28 mouse cellular contexts compared by ENCODE assay signal in the genomic region with DNA sequence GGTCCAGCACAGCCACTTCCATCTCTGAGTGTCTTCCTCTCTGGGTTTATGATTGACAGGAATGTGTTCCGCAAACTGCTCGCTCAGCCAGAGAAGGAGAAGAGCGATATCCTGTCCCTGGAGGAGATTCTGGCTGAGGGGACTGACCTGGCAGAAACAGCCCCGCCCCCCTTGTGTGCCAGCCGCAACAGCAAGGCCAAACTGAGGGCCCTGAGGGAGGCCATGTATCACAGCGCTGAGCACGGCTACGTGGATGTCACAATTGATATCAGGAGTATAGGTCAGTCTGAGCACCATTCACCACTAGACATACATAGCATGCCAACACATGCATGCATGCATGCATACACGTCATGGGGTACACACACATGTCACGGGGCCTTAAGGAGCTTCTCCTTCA.
DNase-seq lines count a peak whose midpoint lies in the region; ATAC-seq and TF ChIP-seq lines count a peak whose summit lies in the region.
"Had no signal": no experiment of that assay in that cellular context is flagged by ENCODE, and none has a peak within 500 bp of the region (broad histone marks: within the 10 kb centered on the region; RNA-seq: fewer than 3 reads in every experiment).

No protein-coding gene starts in this region.

- no peaks in the 10 kb centered on the region for H3K9me3 ChIP-seq in kidney, embryonic 16.5 days (ENCODE audit: low read length)
- H3K9me3 ChIP-seq: hindbrain, embryonic 10.5 days; hindbrain, embryonic 15.5 days; intestine, embryonic 15.5 days; limb, embryonic 15.5 days; neural tube, embryonic 12.5 days had no signal

- H3K27ac ChIP-seq in kidney, adult 2 months (ENCODE audit: insufficient read depth, low read depth, low read length), result no peak overlapping the region
- H3K27ac ChIP-seq in kidney, embryonic 16.5 days (ENCODE audit: low read length), result no peak overlapping the region
- H3K27ac ChIP-seq: hindbrain, embryonic 10.5 days; hindbrain, embryonic 15.5 days; intestine, embryonic 15.5 days; limb, embryonic 15.5 days; liver, embryonic 14.5 days; neural tube, embryonic 12.5 days had no signal

- no peak overlapping the region for H3K4me2 ChIP-seq in kidney, embryonic 16.5 days (replicated peaks; ENCODE audit: low read depth, low read length)
- H3K4me2 ChIP-seq: hindbrain, embryonic 15.5 days; intestine, embryonic 15.5 days; limb, embryonic 15.5 days; midbrain, embryonic 11.5 days; neural tube, embryonic 12.5 days had no signal

- no peaks in the 10 kb centered on the region for H3K4me1 ChIP-seq in kidney, adult 2 months (ENCODE audit: control insufficient read depth, insufficient read depth, low read length)
- no peaks in the 10 kb centered on the region for H3K4me1 ChIP-seq in kidney, embryonic 16.5 days (ENCODE audit: insufficient read depth, low read length)
- H3K4me1 ChIP-seq: hindbrain, embryonic 10.5 days; hindbrain, embryonic 15.5 days; intestine, embryonic 15.5 days; neural tube, embryonic 12.5 days had no signal

- no peak for TF ChIP-seq POLR2A in kidney, adult 2 months (IDR thresholded peaks at IDR 0.05; ENCODE audit: low read depth, low read length)

- no peaks in the 10 kb centered on the region for H3K36me3 ChIP-seq in kidney, adult 2 months (ENCODE audit: control insufficient read depth, insufficient read depth, low read length)
- H3K36me3 ChIP-seq in kidney, embryonic 16.5 days (ENCODE audit: insufficient read depth, low read length), result no peaks in the 10 kb centered on the region
- H3K36me3 ChIP-seq: G1E; hindbrain, embryonic 10.5 days; intestine, embryonic 15.5 days; limb, embryonic 15.5 days; neural tube, embryonic 12.5 days had no signal

- peak; percentile 49; the same call in 1 of the 2 replicates for ATAC-seq in kidney, embryonic 16.5 days (ENCODE audit: low FRiP score, low TSS enrichment)
- ATAC-seq: forebrain, embryonic 16.5 days; intestine, embryonic 15.5 days had no signal

- WGBS in kidney, adult 2 months, result 62% methylated on average over 10 of the region's 10 CpGs
- 78% methylated on average over 10 of the region's 10 CpGs for WGBS in kidney, embryonic 16.5 days

- H3K4me3 ChIP-seq in kidney, adult 2 months (ENCODE audit: insufficient read depth, low read depth, low read length), result no peak overlapping the region
- H3K4me3 ChIP-seq in kidney, embryonic 16.5 days (ENCODE audit: low read length), result no peak overlapping the region
- H3K4me3 ChIP-seq: erythroblast, embryonic 14.5 days; hindbrain, embryonic 10.5 days; hindbrain, embryonic 15.5 days; intestine, embryonic 15.5 days; limb, embryonic 15.5 days; myocyte; neural tube, embryonic 12.5 days had no signal

- no peak overlapping the region for H3K9ac ChIP-seq in kidney, embryonic 16.5 days (replicated peaks; ENCODE audit: low read length)
- H3K9ac ChIP-seq: hindbrain, embryonic 15.5 days; intestine, embryonic 15.5 days; limb, embryonic 15.5 days; liver, embryonic 14.5 days; neural tube, embryonic 12.5 days had no signal

- TF ChIP-seq CTCF in kidney, adult 2 months (conservative IDR thresholded peaks at IDR 0.05; ENCODE audit: insufficient read depth, insufficient read length, low read depth, low read length), result no peak

- no peaks in the 10 kb centered on the region for H3K27me3 ChIP-seq in kidney, adult 2 months (replicated peaks; ENCODE audit: control insufficient read depth, insufficient read depth, low read length)
- no peaks in the 10 kb centered on the region for H3K27me3 ChIP-seq in kidney, embryonic 16.5 days (ENCODE audit: insufficient read depth, low read length)
- H3K27me3 ChIP-seq: hindbrain, embryonic 15.5 days; intestine, embryonic 15.5 days; limb, embryonic 15.5 days; neural tube, embryonic 12.5 days had no signal

- peak; percentile 17 for DNase-seq in kidney, adult 2 months
- no peak for DNase-seq in kidney, adult 11 months
- peak; percentile 26 for DNase-seq in retina, postnatal 1 day
- no peak for DNase-seq in retina, embryonic 14.5 days (ENCODE audit: low spot score)
- DNase-seq in right cerebral cortex, adult 18-20 months, result no peak
- no peak for DNase-seq in gastrocnemius, adult 18-20 months (ENCODE audit: low spot score)
- no peak for DNase-seq in c-Kit-positive CD71-positive TER-119-positive erythroid progenitor cells, embryonic 14.5 days (ENCODE audit: low spot score)
- DNase-seq: cerebellum, adult 11-12 months; cerebellum, adult 9-11 months; embryo, embryonic 11 days; gastrocnemius, postnatal 14 days; heart, postnatal 14 days; lung, adult 2 months; lung, postnatal 14 days; right cerebral cortex, postnatal 25 days; thymus, postnatal 14 days had no signal

Comparison
In these comparisons a context has a peak if more than half of its experiments do, and no peak if none do; other contexts are left out.
1. DNase-seq: peak in kidney, adult 2 months (single experiment) and retina, postnatal 1 day (single experiment); none in kidney, adult 11 months (single experiment), retina, embryonic 14.5 days (single experiment), right cerebral cortex, adult 18-20 months (single experiment), gastrocnemius, adult 18-20 months (single experiment) and c-Kit-positive CD71-positive TER-119-positive erythroid progenitor cells, embryonic 14.5 days (single experiment).